Mouse (Mus musculus): ENCODE results near the gene Gm20388. TPM values are rescaled to one million over a fixed set of nuclear protein-coding genes. Genes with fewer than 3 reads are reported as not detected.
A peak's percentile ranks its signal among the peaks of the same experiment; 100 is the strongest.

Gm20388 gene
- total RNA-seq, 1 experiment from 2014 or later, result 10.0 TPM

GRCm38 (mm10) chr8:121853586-121853985 is 1942.9 kb downstream of the Gm20388 start:
- ATAC-seq (replicated peaks; ENCODE audit: insufficient number of reproducible peaks, low FRiP score, low TSS enrichment, poor library complexity, severe bottlenecking), result no peak

- ATAC-seq (replicated peaks; ENCODE audit: insufficient number of reproducible peaks, low FRiP score, low TSS enrichment, poor library complexity, severe bottlenecking), result no peak
Measured at GRCm38 (mm10) chr8:121856071-121856746, 1945.6 kb downstream of the Gm20388 start.

GRCm38 (mm10) chr8:121857331-121857730 is 1946.7 kb downstream of the Gm20388 start:
- ATAC-seq (replicated peaks; ENCODE audit: insufficient number of reproducible peaks, low FRiP score, low TSS enrichment, poor library complexity, severe bottlenecking), result no peak

GRCm38 (mm10) chr8:121857747-121858146 is 1947.1 kb downstream of the Gm20388 start:
- ATAC-seq (replicated peaks; ENCODE audit: insufficient number of reproducible peaks, low FRiP score, low TSS enrichment, poor library complexity, severe bottlenecking), result no peak

GRCm38 (mm10) chr8:121861276-121861675 is 1950.6 kb downstream of the Gm20388 start:
- ATAC-seq (replicated peaks; ENCODE audit: insufficient number of reproducible peaks, low FRiP score, low TSS enrichment, poor library complexity, severe bottlenecking), result 0 out of 2 replicates have a peak, but pooled peaks have one; percentile 66

- ATAC-seq (replicated peaks; ENCODE audit: insufficient number of reproducible peaks, low FRiP score, low TSS enrichment, poor library complexity, severe bottlenecking), result no peak
Measured at GRCm38 (mm10) chr8:121861806-121862548, 1951.3 kb downstream of the Gm20388 start.

- no peak for ATAC-seq (replicated peaks; ENCODE audit: insufficient number of reproducible peaks, low FRiP score, low TSS enrichment, poor library complexity, severe bottlenecking)
Measured at GRCm38 (mm10) chr8:121865356-121865755, 1954.7 kb downstream of the Gm20388 start.

- ATAC-seq (replicated peaks; ENCODE audit: insufficient number of reproducible peaks, low FRiP score, low TSS enrichment, poor library complexity, severe bottlenecking), result no peak
Measured at GRCm38 (mm10) chr8:121868196-121868595, 1957.6 kb downstream of the Gm20388 start.

- ATAC-seq (replicated peaks; ENCODE audit: insufficient number of reproducible peaks, low FRiP score, low TSS enrichment, poor library complexity, severe bottlenecking), result no peak
Measured at GRCm38 (mm10) chr8:121868896-121869295, 1958.3 kb downstream of the Gm20388 start.

- no peak for ATAC-seq (replicated peaks; ENCODE audit: insufficient number of reproducible peaks, low FRiP score, low TSS enrichment, poor library complexity, severe bottlenecking)
Measured at GRCm38 (mm10) chr8:121870190-121870589, 1959.5 kb downstream of the Gm20388 start.

- no peak for ATAC-seq (replicated peaks; ENCODE audit: insufficient number of reproducible peaks, low FRiP score, low TSS enrichment, poor library complexity, severe bottlenecking)
Measured at GRCm38 (mm10) chr8:121871833-121872440, 1961.3 kb downstream of the Gm20388 start.

GRCm38 (mm10) chr8:121874031-121874430 is 1963.4 kb downstream of the Gm20388 start:
- no peak for ATAC-seq (replicated peaks; ENCODE audit: insufficient number of reproducible peaks, low FRiP score, low TSS enrichment, poor library complexity, severe bottlenecking)

GRCm38 (mm10) chr8:121875045-121875444 is 1964.4 kb downstream of the Gm20388 start:
- ATAC-seq (replicated peaks; ENCODE audit: insufficient number of reproducible peaks, low FRiP score, low TSS enrichment, poor library complexity, severe bottlenecking), result no peak

GRCm38 (mm10) chr8:121875517-121875916 is 1964.9 kb downstream of the Gm20388 start:
- no peak for ATAC-seq (replicated peaks; ENCODE audit: insufficient number of reproducible peaks, low FRiP score, low TSS enrichment, poor library complexity, severe bottlenecking)

- peak; percentile 88 for ATAC-seq (replicated peaks; ENCODE audit: insufficient number of reproducible peaks, low FRiP score, low TSS enrichment, poor library complexity, severe bottlenecking)
Measured at GRCm38 (mm10) chr8:121877212-121877611, 1966.6 kb downstream of the Gm20388 start.

- no peak for ATAC-seq (replicated peaks; ENCODE audit: insufficient number of reproducible peaks, low FRiP score, low TSS enrichment, poor library complexity, severe bottlenecking)
Measured at GRCm38 (mm10) chr8:121877828-121878480, 1967.3 kb downstream of the Gm20388 start.

- no peak for ATAC-seq (replicated peaks; ENCODE audit: insufficient number of reproducible peaks, low FRiP score, low TSS enrichment, poor library complexity, severe bottlenecking)
Measured at GRCm38 (mm10) chr8:121879712-121880111, 1969.1 kb downstream of the Gm20388 start.

GRCm38 (mm10) chr8:121880818-121881217 is 1970.2 kb downstream of the Gm20388 start:
- ATAC-seq (replicated peaks; ENCODE audit: insufficient number of reproducible peaks, low FRiP score, low TSS enrichment, poor library complexity, severe bottlenecking), result no peak

- no peak for ATAC-seq (replicated peaks; ENCODE audit: insufficient number of reproducible peaks, low FRiP score, low TSS enrichment, poor library complexity, severe bottlenecking)
Measured at GRCm38 (mm10) chr8:121881921-121882320, 1971.3 kb downstream of the Gm20388 start.

All from monocyte, adult 5-6 weeks (primary cell).